Comparison of ENCODE assay signal across 15 mouse cellular contexts in genomic region chr17:84158891-84159290, GRCm38 (mm10). TPM values are rescaled to one million over a fixed set of nuclear protein-coding genes. Genes with fewer than 3 reads are reported as not detected.
DNase-seq lines count a peak whose midpoint lies in the region; ATAC-seq lines count a peak whose summit lies in the region.
"Had no signal": no experiment of that assay in that cellular context is flagged by ENCODE, and none has a peak within 500 bp of the region (broad histone marks: within the 10 kb centered on the region; RNA-seq: fewer than 3 reads in every experiment).

No protein-coding gene starts in this region.

- H3K4me3 ChIP-seq in kidney, embryonic 15.5 days (replicated peaks): no peak overlapping the region
- no peak overlapping the region for H3K4me3 ChIP-seq in liver, embryonic 12.5 days
- H3K4me3 ChIP-seq: forebrain, embryonic 12.5 days; limb, embryonic 12.5 days; myocyte had no signal

- no peaks in the 10 kb centered on the region for H3K9me3 ChIP-seq in kidney, embryonic 15.5 days (replicated peaks)
- no peaks in the 10 kb centered on the region for H3K9me3 ChIP-seq in liver, embryonic 12.5 days (replicated peaks)
- H3K9me3 ChIP-seq: forebrain, embryonic 12.5 days; limb, embryonic 12.5 days had no signal

- no peak overlapping the region for H3K4me2 ChIP-seq in kidney, embryonic 15.5 days
- no peak overlapping the region for H3K4me2 ChIP-seq in liver, embryonic 12.5 days
- H3K4me2 ChIP-seq: forebrain, embryonic 12.5 days; limb, embryonic 12.5 days had no signal

- no peak for ATAC-seq in kidney, embryonic 15.5 days (replicated peaks; ENCODE audit: low FRiP score)
- ATAC-seq in liver, embryonic 12.5 days: no peak
- ATAC-seq: hindbrain, embryonic 16.5 days had no signal

- H3K9ac ChIP-seq in kidney, embryonic 15.5 days: no peak overlapping the region
- H3K9ac ChIP-seq in liver, embryonic 12.5 days: no peak overlapping the region
- H3K9ac ChIP-seq: forebrain, embryonic 12.5 days; limb, embryonic 12.5 days had no signal

- DNase-seq in embryo, embryonic 10 days (ENCODE audit: low spot score): peak; percentile 8
- no peak for DNase-seq in embryo, embryonic 11 days
- DNase-seq in kidney, adult 9 months: no peak
- peak; percentile 1 for DNase-seq in right cerebral cortex, postnatal 14 days
- no peak for DNase-seq in right cerebral cortex, postnatal 4 days
- DNase-seq in natural killer cell, adult 2 months (ENCODE audit: low spot score in 2 of 2): no peak
- DNase-seq: adrenal gland, postnatal 10 days; cerebellum, adult 18-20 months; lung, postnatal 10 days had no signal

- peak overlapping the region; percentile 71 for H3K27ac ChIP-seq in kidney, embryonic 15.5 days
- peak overlapping the region; percentile 78; the same call in 1 of the 2 replicates for H3K27ac ChIP-seq in liver, embryonic 12.5 days
- H3K27ac ChIP-seq: forebrain, embryonic 12.5 days; limb, embryonic 12.5 days had no signal

- WGBS in kidney, embryonic 15.5 days: 46% methylated on average over 15 of the region's 15 CpGs
- 73% methylated on average over 15 of the region's 15 CpGs for WGBS in liver, embryonic 12.5 days (ENCODE audit: insufficient replicate concordance)

- no peaks in the 10 kb centered on the region for H3K27me3 ChIP-seq in kidney, embryonic 15.5 days
- H3K27me3 ChIP-seq in liver, embryonic 12.5 days (replicated peaks): no peaks in the 10 kb centered on the region

- no peaks in the 10 kb centered on the region for H3K36me3 ChIP-seq in kidney, embryonic 15.5 days
- H3K36me3 ChIP-seq in liver, embryonic 12.5 days: no peaks in the 10 kb centered on the region
- H3K36me3 ChIP-seq: forebrain, embryonic 12.5 days; limb, embryonic 12.5 days had no signal

- H3K4me1 ChIP-seq in kidney, embryonic 15.5 days: peaks cover 63% of the 10 kb centered on the region
- H3K4me1 ChIP-seq in liver, embryonic 12.5 days: peaks cover 92% of the 10 kb centered on the region

RNA-seq across cellular contexts. Expression of gene Zfp36l2, which starts 28.9 kb away (rescaled TPM):
- 13.7 and 14.7 TPM in 2 replicates for polyA plus RNA-seq in kidney, embryonic 15.5 days (2015; fragmentation: Nextera tagmentation; extraction: Ambion mirVana)
- polyA plus RNA-seq in liver, embryonic 12.5 days (2016; fragmentation: Nextera tagmentation; extraction: Ambion mirVana): 19.5 and 20.0 TPM in 2 replicates

Comparison
In these comparisons a context has a peak if more than half of its experiments do, and no peak if none do; other contexts are left out.
1. DNase-seq: peak in embryo, embryonic 10 days (single experiment) and right cerebral cortex, postnatal 14 days (single experiment); none in embryo, embryonic 11 days (single experiment), kidney, adult 9 months (single experiment), right cerebral cortex, postnatal 4 days (single experiment) and natural killer cell, adult 2 months (0 of 2).